Mouse (Mus musculus): ENCODE measurements at regions not wholly inside any gene's neighbourhood (a gene's known extent, or its start where the extent isn't known, plus 50 kb on each side); places are given as distances from the start of the nearest gene placed in this dataset.

GRCm38 (mm10) chr2:95564089-95564488 lies 753.9 kb upstream of the Lrrc4c start:
- TF ChIP-seq EP300 (IDR thresholded peaks at IDR 0.05; ENCODE audit: low read depth) (no peak), CTCF (IDR thresholded peaks at IDR 0.05; ENCODE audit: low read depth) (no peak)
